Mouse (Mus musculus) left cerebral cortex, postnatal 4 days (tissue): ENCODE measurements around the gene 2610507B11Rik. TPM values are rescaled to one million over a fixed set of nuclear protein-coding genes. Genes with fewer than 3 reads are reported as not detected.

Experiments used
- DNase-seq: peaks from one replicate; pipeline ENCODE4 v3.0.0-alpha.2; 2022
- intact Hi-C: fragments of 180-260 bp; cut with DNase I; formaldehyde crosslinking; loops from one replicate; pipeline ENCODE4 v1.15.1; 2025
- total RNA-seq, 2 experiments: library from RNA; stranded (reverse); gene quantifications; 2 replicates each; pipeline ENCODE4 v1.2.3; 2021

Gene 2610507B11Rik
- total RNA-seq, 2 experiments from 2014 or later: 111 to 113 TPM

GRCm38 (mm10) chr11:78337040-78337439 is 75.5 kb downstream of the 2610507B11Rik start:
- no peak for DNase-seq
- intact Hi-C loops: no loop called here

Other genes starting within 250 kb of the 2610507B11Rik start
- 10 to 100 TPM; 29.1 to 33.5 TPM for gene Dhrs13, start 229.5 kb upstream of the 2610507B11Rik start, total RNA-seq
- 100 to 1,000 TPM; 108 to 109 TPM for gene Flot2, start 223.8 kb upstream of the 2610507B11Rik start, total RNA-seq
- 10 to 100 TPM; 20.0 to 21.0 TPM for gene Eral1, start 181.4 kb upstream of the 2610507B11Rik start, total RNA-seq
- 10 to 100 TPM; 26.9 TPM for gene Fam222b, start 167.1 kb upstream of the 2610507B11Rik start, total RNA-seq
- 10 to 100 TPM; 74.4 to 79.6 TPM for gene Traf4, start 96.2 kb upstream of the 2610507B11Rik start, total RNA-seq
- gene Nek8, start 85.1 kb upstream of the 2610507B11Rik start, total RNA-seq: 1 to 10 TPM; 6.0 to 6.5 TPM
- 10 to 100 TPM; 15.4 to 17.3 TPM for gene Tlcd1, start 85.0 kb upstream of the 2610507B11Rik start, total RNA-seq
- gene Rpl23a, start 78.2 kb upstream of the 2610507B11Rik start, total RNA-seq: 1,000 to 10,000 TPM; 1,093 to 1,122 TPM
- gene Rab34, start 73.3 kb upstream of the 2610507B11Rik start, total RNA-seq: 10 to 100 TPM; 53.4 to 55.9 TPM
- gene Proca1, start 68.4 kb upstream of the 2610507B11Rik start, total RNA-seq: 1 to 10 TPM; 3.3 to 4.2 TPM
- gene Sdf2, start 16.0 kb upstream of the 2610507B11Rik start, total RNA-seq: 10 to 100 TPM; 50.2 to 58.7 TPM
- gene Supt6, start 15.8 kb upstream of the 2610507B11Rik start, total RNA-seq: 10 to 100 TPM; 72.5 to 75.1 TPM
- gene BC030499, start 29.1 kb downstream of the 2610507B11Rik start, total RNA-seq: 1 to 10 TPM in 1 of 2 experiments, under 1 TPM in 1; 0.72 to 1.1 TPM
- gene Spag5, start 39.8 kb downstream of the 2610507B11Rik start, total RNA-seq: 1 to 10 TPM; 5.2 to 6.2 TPM
- gene Aldoc, start 61.2 kb downstream of the 2610507B11Rik start, total RNA-seq: 100 to 1,000 TPM; 109 to 113 TPM
- gene Pigs, start 66.7 kb downstream of the 2610507B11Rik start, total RNA-seq: 10 to 100 TPM; 52.9 to 59.9 TPM
- 10 to 100 TPM; 51.8 to 57.5 TPM for gene Unc119, start 81.7 kb downstream of the 2610507B11Rik start, total RNA-seq
- not detected for gene Foxn1, start 124.8 kb downstream of the 2610507B11Rik start, total RNA-seq
- gene Slc13a2, start 160.5 kb downstream of the 2610507B11Rik start, total RNA-seq: not detected
- gene Slc46a1, start 203.9 kb downstream of the 2610507B11Rik start, total RNA-seq: 10 to 100 TPM in 1 of 2 experiments, 1 to 10 TPM in 1; 7.6 to 11.8 TPM
- 10 to 100 TPM; 69.3 to 71.4 TPM for gene Sarm1, start 236.0 kb downstream of the 2610507B11Rik start, total RNA-seq
- gene Vtn, start 237.3 kb downstream of the 2610507B11Rik start, total RNA-seq: 10 to 100 TPM; 60.0 to 67.3 TPM
- gene Sebox, start 241.7 kb downstream of the 2610507B11Rik start, total RNA-seq: under 1 TPM; 0.26 to 0.30 TPM